Mouse (Mus musculus): ENCODE measurements around the gene Zan. TPM values are rescaled to one million over a fixed set of nuclear protein-coding genes. Genes with fewer than 3 reads are reported as not detected.

The Zan gene
- polyA plus RNA-seq (2014; fragmentation: Nextera tagmentation; extraction: Ambion mirVana): 0.14 and 0.17 TPM in 2 replicates

DNA sequence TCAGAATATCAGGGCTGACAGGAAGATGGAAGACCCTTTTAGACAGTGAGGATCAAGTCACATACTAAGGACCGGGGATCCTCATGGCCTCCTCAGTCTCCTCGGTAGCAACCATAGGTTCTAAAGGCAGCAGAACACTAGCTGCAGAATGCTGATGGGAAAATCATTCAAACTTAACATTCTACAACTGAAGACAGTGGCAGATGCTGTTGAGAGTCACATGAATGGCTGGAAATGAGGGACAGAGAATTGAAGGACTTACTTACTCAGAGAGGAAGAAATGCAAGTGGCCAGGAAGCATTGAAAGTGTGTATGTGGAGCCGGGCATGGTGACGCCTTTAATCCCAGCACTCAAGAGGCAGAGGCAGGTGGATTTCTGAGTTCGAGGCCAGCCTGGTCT lies at the start of gene Zan:
Gene Zan, minus strand, starts transcription at position 101 of the 400 bp plus-strand sequence.
- 79% methylated on average over 5 of the region's 5 CpGs for WGBS
- H3K4me3 ChIP-seq (replicated peaks; ENCODE audit: low read length): no peak within 1 kb of the TSS
- H3K36me3 ChIP-seq (replicated peaks; ENCODE audit: control insufficient read depth, insufficient read depth): no peaks in the 10 kb centered on the region
- DNase-seq (ENCODE audit: low spot score): no peak
- H3K9ac ChIP-seq: no peak within 1 kb of the TSS
- H3K4me2 ChIP-seq (replicated peaks): no peak within 1 kb of the TSS
- H3K27me3 ChIP-seq (ENCODE audit: control insufficient read depth, insufficient read depth, low read length): no peaks in the 10 kb centered on the region
- no peak for ATAC-seq (ENCODE audit: low FRiP score)
- H3K9me3 ChIP-seq (ENCODE audit: control insufficient read depth, low read length): no peaks in the 10 kb centered on the region
- H3K4me1 ChIP-seq (replicated peaks; ENCODE audit: control insufficient read depth, insufficient read depth, low read length): no peaks in the 10 kb centered on the region
- H3K27ac ChIP-seq: no peak within 1 kb of the TSS

DNA sequence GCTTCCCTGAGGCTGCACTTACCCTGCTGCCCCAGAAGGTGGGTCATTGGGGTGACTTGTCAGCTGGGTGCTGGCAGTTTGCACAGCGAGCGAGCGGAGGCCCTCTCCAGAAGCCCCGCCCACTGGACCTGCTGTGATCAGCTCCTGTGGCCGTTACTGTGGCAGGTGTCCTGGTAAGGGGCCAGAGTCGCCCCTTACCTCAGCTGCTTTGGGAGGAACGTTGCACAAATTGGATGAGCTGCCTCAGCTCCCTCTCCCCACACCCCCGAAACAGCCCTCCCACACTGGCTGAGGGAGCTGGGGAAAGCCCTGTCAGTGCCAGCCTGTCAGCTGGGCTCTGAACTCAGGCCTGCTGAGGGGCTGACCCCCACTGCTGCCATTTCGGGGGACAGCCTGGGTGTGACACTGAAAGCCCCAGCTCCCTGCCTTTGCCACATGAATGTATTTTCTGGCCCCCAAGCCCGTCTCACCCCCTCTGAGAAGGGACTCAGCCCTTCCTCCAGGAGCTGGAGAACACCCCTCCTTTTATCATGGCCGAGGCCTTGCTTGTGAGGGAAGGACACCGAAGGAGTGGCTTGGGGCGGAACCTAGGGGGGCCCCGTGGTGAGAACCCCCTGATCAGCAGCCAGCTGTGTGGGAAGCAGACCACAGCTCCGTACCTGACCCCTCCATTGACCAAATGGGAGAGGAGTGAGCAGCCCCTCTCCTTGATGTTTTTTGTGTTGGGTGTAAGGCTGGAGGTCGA lies 49.5 kb upstream of the Zan start:
- Histone ChIP-seq H3K9me3 (ENCODE audit: control insufficient read depth, low read length) (no peaks in the 10 kb centered on the region), H3K9ac (peak overlapping the region; percentile 20; the same call in 1 of the 2 replicates), H3K4me2 (replicated peaks) (no peak overlapping the region), H3K4me3 (replicated peaks; ENCODE audit: low read length) (no peak overlapping the region), H3K27me3 (ENCODE audit: control insufficient read depth, insufficient read depth, low read length) (no peaks in the 10 kb centered on the region), H3K36me3 (replicated peaks; ENCODE audit: control insufficient read depth, insufficient read depth) (peaks cover 89% of the 10 kb centered on the region), H3K4me1 (replicated peaks; ENCODE audit: control insufficient read depth, insufficient read depth, low read length) (peaks cover 9% of the 10 kb centered on the region; the same call in 1 of the 2 replicates), H3K27ac (peak overlapping the region; percentile 18; the same call in 1 of the 2 replicates)
- WGBS: 37% methylated on average over 16 of the region's 16 CpGs
- DNase-seq (ENCODE audit: low spot score) (no peak), ATAC-seq (ENCODE audit: low FRiP score) (no peak)

DNA sequence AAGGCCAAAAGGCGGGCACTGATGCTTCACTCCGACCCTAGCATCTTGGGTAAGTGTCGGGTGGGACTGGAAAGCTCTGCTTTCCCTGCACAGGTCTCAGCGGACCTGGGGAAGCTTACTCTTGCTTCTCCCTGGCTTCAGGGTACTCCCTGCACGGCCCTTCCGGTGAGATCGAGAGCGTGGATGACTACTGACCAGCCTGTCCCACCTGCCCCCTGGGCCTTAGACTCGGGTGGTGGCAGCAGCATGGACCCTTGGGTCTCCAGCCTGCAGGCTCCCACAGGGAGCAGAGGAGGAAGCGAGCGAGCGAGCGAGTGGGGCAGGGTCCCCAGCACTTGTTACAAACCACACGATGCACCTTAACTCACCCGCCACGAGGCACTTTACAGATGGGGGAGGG lies 48.6 kb upstream of the Zan start:
- DNase-seq (ENCODE audit: low spot score): no peak
- no peak overlapping the region for H3K4me2 ChIP-seq (replicated peaks)
- no peak overlapping the region for H3K4me3 ChIP-seq (replicated peaks; ENCODE audit: low read length)
- no peak overlapping the region for H3K27ac ChIP-seq
- H3K36me3 ChIP-seq (replicated peaks; ENCODE audit: control insufficient read depth, insufficient read depth): peaks cover 98% of the 10 kb centered on the region
- H3K4me1 ChIP-seq (replicated peaks; ENCODE audit: control insufficient read depth, insufficient read depth, low read length): peaks cover 9% of the 10 kb centered on the region; the same call in 1 of the 2 replicates
- no peaks in the 10 kb centered on the region for H3K27me3 ChIP-seq (ENCODE audit: control insufficient read depth, insufficient read depth, low read length)
- no peaks in the 10 kb centered on the region for H3K9me3 ChIP-seq (ENCODE audit: control insufficient read depth, low read length)
- no peak for ATAC-seq (ENCODE audit: low FRiP score)
- no peak overlapping the region for H3K9ac ChIP-seq
- 76% methylated on average over 16 of the region's 16 CpGs for WGBS

DNA sequence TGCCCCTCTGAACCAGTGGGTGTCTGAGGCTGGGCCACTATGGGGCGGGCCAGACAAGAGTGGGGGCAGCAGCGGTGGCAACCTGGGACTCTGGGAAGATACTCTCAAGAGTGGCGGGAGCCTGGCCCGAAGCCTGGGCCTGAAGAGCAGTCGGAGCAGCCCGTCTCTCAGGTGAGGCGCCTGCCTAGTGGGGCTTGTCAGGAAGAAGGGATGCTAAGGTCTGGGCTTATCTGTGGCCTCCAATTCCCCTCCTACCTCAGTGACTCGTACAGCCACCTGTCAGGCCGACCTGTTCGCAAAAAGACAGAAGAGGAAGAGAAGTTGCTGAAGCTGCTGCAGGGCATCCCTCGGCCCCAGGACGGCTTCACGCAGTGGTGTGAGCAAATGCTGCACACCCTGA lies 47.8 kb upstream of the Zan start:
- H3K4me3 ChIP-seq (replicated peaks; ENCODE audit: low read length): no peak overlapping the region
- peaks cover 2% of the 10 kb centered on the region; the same call in 1 of the 2 replicates for H3K4me1 ChIP-seq (replicated peaks; ENCODE audit: control insufficient read depth, insufficient read depth, low read length)
- no peak overlapping the region for H3K4me2 ChIP-seq (replicated peaks)
- DNase-seq (ENCODE audit: low spot score) (no peak), ATAC-seq (ENCODE audit: low FRiP score) (no peak)
- H3K36me3 ChIP-seq (replicated peaks; ENCODE audit: control insufficient read depth, insufficient read depth): peaks cover 99% of the 10 kb centered on the region
- no peaks in the 10 kb centered on the region for H3K9me3 ChIP-seq (ENCODE audit: control insufficient read depth, low read length)
- WGBS: 87% methylated on average over 13 of the region's 13 CpGs
- no peak overlapping the region for H3K27ac ChIP-seq
- no peaks in the 10 kb centered on the region for H3K27me3 ChIP-seq (ENCODE audit: control insufficient read depth, insufficient read depth, low read length)
- H3K9ac ChIP-seq: no peak overlapping the region

DNA sequence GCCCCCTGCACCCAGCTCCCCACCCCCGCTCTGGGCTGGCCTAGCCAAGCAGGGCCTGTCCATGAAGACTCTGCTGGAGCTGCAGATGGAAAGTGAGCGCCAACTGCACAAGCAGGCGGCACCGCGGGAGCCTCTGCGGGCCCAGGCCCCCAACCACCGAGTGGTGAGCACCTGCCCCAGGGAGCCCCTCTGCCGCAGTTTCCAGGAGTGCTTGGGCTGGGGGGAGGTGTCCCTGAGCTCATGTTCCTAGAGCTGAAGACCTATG lies 47.3 kb upstream of the Zan start:
- no peaks in the 10 kb centered on the region for H3K4me1 ChIP-seq (replicated peaks; ENCODE audit: control insufficient read depth, insufficient read depth, low read length)
- H3K9ac ChIP-seq: no peak overlapping the region
- H3K36me3 ChIP-seq (replicated peaks; ENCODE audit: control insufficient read depth, insufficient read depth): peaks cover 99% of the 10 kb centered on the region
- no peak overlapping the region for H3K4me3 ChIP-seq (replicated peaks; ENCODE audit: low read length)
- no peaks in the 10 kb centered on the region for H3K27me3 ChIP-seq (ENCODE audit: control insufficient read depth, insufficient read depth, low read length)
- 80% methylated on average over 8 of the region's 8 CpGs for WGBS
- no peak overlapping the region for H3K27ac ChIP-seq
- ATAC-seq (ENCODE audit: low FRiP score): no peak
- no peak overlapping the region for H3K4me2 ChIP-seq (replicated peaks)
- peak; percentile 20 for DNase-seq (ENCODE audit: low spot score)
- H3K9me3 ChIP-seq (ENCODE audit: control insufficient read depth, low read length): no peaks in the 10 kb centered on the region

DNA sequence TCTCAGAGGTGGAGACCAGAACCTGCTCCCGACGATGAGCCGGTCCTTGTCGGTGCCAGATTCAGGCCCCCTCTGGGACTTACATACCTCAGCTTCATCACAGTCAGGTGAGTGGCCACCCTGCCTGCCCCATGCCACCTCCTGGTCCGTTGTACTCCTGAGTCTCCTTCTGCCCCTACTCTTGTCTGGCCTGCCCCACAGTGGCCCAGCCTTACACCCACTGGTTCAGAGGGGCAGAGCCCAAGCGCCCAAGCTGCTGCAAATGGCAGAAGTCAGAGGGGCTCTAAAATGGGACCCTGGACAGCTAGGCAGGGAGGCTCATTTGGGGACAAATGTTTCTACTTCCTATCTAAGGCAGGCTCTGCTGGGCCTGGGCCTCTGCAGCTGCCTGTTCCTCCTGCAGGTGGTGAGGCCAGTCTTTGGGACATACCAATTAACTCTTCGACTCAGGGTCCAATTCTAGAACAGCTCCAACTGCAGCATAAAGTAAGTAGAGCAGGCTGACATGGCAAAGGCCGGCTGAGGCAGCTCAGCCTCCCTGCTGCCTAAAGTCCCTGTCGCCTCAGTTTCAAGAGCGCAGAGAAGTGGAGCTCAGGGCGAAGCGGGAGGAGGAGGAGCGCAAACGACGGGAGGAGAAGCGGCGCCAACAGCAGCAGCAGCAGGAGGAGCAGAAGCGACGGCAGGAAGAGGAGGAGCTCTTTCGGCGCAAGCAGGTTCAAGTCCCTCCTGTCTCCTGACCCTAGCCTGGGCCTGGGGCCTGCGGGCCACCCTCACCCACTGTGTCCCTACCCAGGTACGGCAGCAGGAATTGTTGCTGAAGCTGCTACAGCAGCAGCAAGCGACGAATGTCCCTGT lies 46.8 kb upstream of the Zan start:
- no peak for ATAC-seq (ENCODE audit: low FRiP score)
- Histone ChIP-seq H3K9ac (no peak overlapping the region), H3K9me3 (ENCODE audit: control insufficient read depth, low read length) (no peaks in the 10 kb centered on the region), H3K27me3 (ENCODE audit: control insufficient read depth, insufficient read depth, low read length) (no peaks in the 10 kb centered on the region), H3K36me3 (replicated peaks; ENCODE audit: control insufficient read depth, insufficient read depth) (peaks cover 99% of the 10 kb centered on the region), H3K4me1 (replicated peaks; ENCODE audit: control insufficient read depth, insufficient read depth, low read length) (no peaks in the 10 kb centered on the region), H3K27ac (no peak overlapping the region), H3K4me3 (replicated peaks; ENCODE audit: low read length) (no peak overlapping the region), H3K4me2 (replicated peaks) (no peak overlapping the region)
- DNase-seq (ENCODE audit: low spot score): no peak
- WGBS: 84% methylated on average over 25 of the region's 25 CpGs

DNA sequence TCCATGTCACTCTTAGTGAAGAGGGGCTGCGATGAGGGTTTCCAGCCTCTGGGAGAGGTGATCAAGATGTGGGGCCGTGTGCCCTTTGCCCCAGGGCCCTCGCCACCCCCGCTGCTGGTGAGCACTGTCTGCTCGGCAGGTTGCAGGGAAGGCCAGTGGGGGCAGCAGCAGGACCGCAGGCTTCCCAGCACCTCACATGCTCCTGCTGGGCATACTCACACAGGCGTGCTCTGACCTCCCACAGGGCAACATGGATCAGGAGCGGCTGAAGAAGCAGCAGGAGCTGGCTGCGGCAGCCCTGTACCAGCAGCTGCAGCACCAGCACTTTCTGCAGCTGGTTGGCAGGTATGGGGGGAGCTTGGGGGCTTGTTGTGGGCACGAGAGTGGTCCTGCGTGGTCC lies 45.8 kb upstream of the Zan start:
- H3K36me3 ChIP-seq (replicated peaks; ENCODE audit: control insufficient read depth, insufficient read depth): peaks cover 99% of the 10 kb centered on the region
- 76% methylated on average over 11 of the region's 11 CpGs for WGBS
- H3K9me3 ChIP-seq (ENCODE audit: control insufficient read depth, low read length): no peaks in the 10 kb centered on the region
- no peaks in the 10 kb centered on the region for H3K27me3 ChIP-seq (ENCODE audit: control insufficient read depth, insufficient read depth, low read length)
- ATAC-seq (ENCODE audit: low FRiP score): no peak
- H3K4me3 ChIP-seq (replicated peaks; ENCODE audit: low read length): no peak overlapping the region
- H3K9ac ChIP-seq: no peak overlapping the region
- H3K4me2 ChIP-seq (replicated peaks): no peak overlapping the region
- no peak overlapping the region for H3K27ac ChIP-seq
- no peak for DNase-seq (ENCODE audit: low spot score)
- no peaks in the 10 kb centered on the region for H3K4me1 ChIP-seq (replicated peaks; ENCODE audit: control insufficient read depth, insufficient read depth, low read length)

DNA sequence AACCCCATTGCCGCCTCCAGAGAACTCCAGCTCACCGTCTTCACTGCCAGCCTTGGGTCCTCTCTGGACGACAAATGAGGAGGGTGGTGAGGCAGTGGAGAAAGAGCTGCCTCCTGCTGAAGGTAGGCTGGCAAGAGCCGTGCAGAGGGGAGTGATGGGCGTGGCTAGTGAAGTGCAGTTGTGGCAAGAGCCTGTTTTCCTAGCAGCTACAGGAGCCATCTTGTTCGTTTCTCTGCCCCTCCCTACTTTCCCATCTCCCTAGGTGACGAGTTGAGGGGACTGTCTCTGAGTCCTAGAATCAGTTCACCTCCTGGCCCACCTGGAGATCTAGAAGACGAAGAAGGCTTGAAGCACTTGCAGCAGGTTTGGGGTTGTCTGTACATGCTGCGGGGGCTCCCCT lies 45.0 kb upstream of the Zan start:
- Histone ChIP-seq H3K4me3 (replicated peaks; ENCODE audit: low read length) (no peak overlapping the region), H3K4me2 (replicated peaks) (no peak overlapping the region), H3K9ac (no peak overlapping the region), H3K36me3 (replicated peaks; ENCODE audit: control insufficient read depth, insufficient read depth) (peaks cover 94% of the 10 kb centered on the region), H3K9me3 (ENCODE audit: control insufficient read depth, low read length) (no peaks in the 10 kb centered on the region), H3K27me3 (ENCODE audit: control insufficient read depth, insufficient read depth, low read length) (no peaks in the 10 kb centered on the region), H3K27ac (no peak overlapping the region), H3K4me1 (replicated peaks; ENCODE audit: control insufficient read depth, insufficient read depth, low read length) (no peaks in the 10 kb centered on the region)
- ATAC-seq (ENCODE audit: low FRiP score) (no peak), DNase-seq (ENCODE audit: low spot score) (no peak)
- 82% methylated on average over 9 of the region's 9 CpGs for WGBS

DNA sequence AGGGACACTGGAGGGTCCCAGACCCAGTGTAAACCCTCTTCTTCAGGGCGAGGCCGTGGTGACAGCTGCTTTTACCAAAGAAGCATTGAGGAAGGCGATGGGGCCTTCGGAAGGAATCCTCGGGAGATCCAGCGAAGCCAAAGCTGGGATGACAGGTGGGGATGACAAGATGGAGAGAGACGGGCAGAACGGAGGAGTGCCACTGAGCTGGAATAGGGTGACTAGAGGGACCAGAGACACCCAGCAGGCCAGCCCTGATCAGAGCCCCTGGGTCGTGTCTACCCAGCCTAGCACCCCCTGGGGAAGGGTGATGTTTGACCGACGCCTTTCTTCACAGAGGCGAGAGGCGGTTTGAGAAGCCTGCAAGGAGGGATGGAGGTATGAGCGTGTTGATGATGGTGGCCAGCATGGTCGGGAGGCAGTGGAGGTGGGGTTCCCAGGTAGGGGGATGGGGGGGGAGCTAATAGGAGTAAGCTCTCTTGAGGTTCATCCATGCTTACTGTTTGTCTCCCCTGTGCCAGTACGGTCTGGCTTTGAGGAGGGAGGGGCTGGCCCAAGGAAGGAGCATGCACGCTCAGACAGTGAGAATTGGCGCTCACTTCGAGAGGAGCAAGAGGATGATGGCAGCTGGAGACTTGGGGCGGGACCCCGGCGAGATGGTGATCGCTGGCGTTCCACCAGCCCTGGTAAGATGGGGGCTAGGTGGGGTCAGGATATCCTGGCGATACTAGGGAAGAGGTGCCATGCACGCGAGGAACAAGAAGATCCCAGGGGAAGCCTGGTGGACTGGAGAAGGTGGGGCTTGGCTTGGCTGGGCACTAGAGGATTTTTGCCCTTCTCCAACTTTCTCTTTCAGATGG lies 43.1 kb upstream of the Zan start:
- 93% methylated on average over 27 of the region's 27 CpGs for WGBS
- ATAC-seq (ENCODE audit: low FRiP score): no peak
- Histone ChIP-seq H3K4me1 (replicated peaks; ENCODE audit: control insufficient read depth, insufficient read depth, low read length) (no peaks in the 10 kb centered on the region), H3K27me3 (ENCODE audit: control insufficient read depth, insufficient read depth, low read length) (no peaks in the 10 kb centered on the region), H3K27ac (no peak overlapping the region), H3K4me3 (replicated peaks; ENCODE audit: low read length) (no peak overlapping the region), H3K4me2 (replicated peaks) (no peak overlapping the region), H3K9ac (no peak overlapping the region), H3K9me3 (ENCODE audit: control insufficient read depth, low read length) (no peaks in the 10 kb centered on the region), H3K36me3 (replicated peaks; ENCODE audit: control insufficient read depth, insufficient read depth) (peaks cover 75% of the 10 kb centered on the region)
- DNase-seq (ENCODE audit: low spot score): no peak
